Mouse (Mus musculus) kidney, postnatal 36 days (tissue): ENCODE measurements around the gene Lrrfip2.

Source experiments
- DNase-seq, 2 experiments: peaks; one replicate each; pipeline ENCODE4 v3.0.0; 2021 to 2022; ENCODE audit warnings: mixed read lengths in 2 of 2

Gene Lrrfip2

GRCm38 (mm10) chr9:111174071-111174470, 56.7 kb downstream of the Lrrfip2 start:
- DNase-seq = no peak

GRCm38 (mm10) chr9:111178971-111179370, 61.6 kb downstream of the Lrrfip2 start:
- DNase-seq = no peak

- no peak for DNase-seq
Observed at GRCm38 (mm10) chr9:111182176-111182575, 64.8 kb downstream of the Lrrfip2 start.

- DNase-seq = no peak
Observed at GRCm38 (mm10) chr9:111184929-111185328, 67.5 kb downstream of the Lrrfip2 start.

- DNase-seq = no peak
Observed at GRCm38 (mm10) chr9:111186861-111187260, 69.5 kb downstream of the Lrrfip2 start.

GRCm38 (mm10) chr9:111188731-111189130, 71.3 kb downstream of the Lrrfip2 start:
- peak in 1 of 2 experiments; percentile 28 for DNase-seq

GRCm38 (mm10) chr9:111193211-111193610, 75.8 kb downstream of the Lrrfip2 start:
- no peak for DNase-seq

- no peak for DNase-seq
Observed at GRCm38 (mm10) chr9:111197116-111197515, 79.7 kb downstream of the Lrrfip2 start.

- no peak for DNase-seq
Observed at GRCm38 (mm10) chr9:111197712-111198111, 80.3 kb downstream of the Lrrfip2 start.

- DNase-seq = no peak
Observed at GRCm38 (mm10) chr9:111198332-111198731, 80.9 kb downstream of the Lrrfip2 start.

GRCm38 (mm10) chr9:111200208-111200607, 82.8 kb downstream of the Lrrfip2 start:
- no peak for DNase-seq

GRCm38 (mm10) chr9:111204601-111205375, 87.4 kb downstream of the Lrrfip2 start:
- peak in 1 of 2 experiments; percentile 37 for DNase-seq

- no peak for DNase-seq
Observed at GRCm38 (mm10) chr9:111207683-111208082, 90.3 kb downstream of the Lrrfip2 start.

- DNase-seq = no peak
Observed at GRCm38 (mm10) chr9:111208185-111208584, 90.8 kb downstream of the Lrrfip2 start.

GRCm38 (mm10) chr9:111209158-111209699, 91.8 kb downstream of the Lrrfip2 start:
- DNase-seq = no peak

- no peak for DNase-seq
Observed at GRCm38 (mm10) chr9:111210412-111210811, 93.0 kb downstream of the Lrrfip2 start.

GRCm38 (mm10) chr9:111211122-111212041, 94.0 kb downstream of the Lrrfip2 start:
- DNase-seq = peak; percentile 39 to 49

- DNase-seq = peak; percentile 35 to 41
Observed at GRCm38 (mm10) chr9:111213501-111213900, 96.1 kb downstream of the Lrrfip2 start.

- no peak for DNase-seq
Observed at GRCm38 (mm10) chr9:111216424-111216823, 99.0 kb downstream of the Lrrfip2 start.

GRCm38 (mm10) chr9:111220551-111221080, 103.2 kb downstream of the Lrrfip2 start:
- no peak for DNase-seq

GRCm38 (mm10) chr9:111221580-111221979, 104.2 kb downstream of the Lrrfip2 start:
- no peak for DNase-seq

GRCm38 (mm10) chr9:111223406-111223805, 106.0 kb downstream of the Lrrfip2 start:
- no peak for DNase-seq

- DNase-seq = no peak
Observed at GRCm38 (mm10) chr9:111228446-111228845, 111.1 kb downstream of the Lrrfip2 start.
